Mouse (Mus musculus) midbrain, postnatal 0 days (tissue): ENCODE data around the gene Hsfy2. TPM values are rescaled to one million over a fixed set of nuclear protein-coding genes. Genes with fewer than 3 reads are reported as not detected.

Experiments
- ATAC-seq: fragments of 200-750 bp; cut with Nextera tagmentation; 2 replicates; pipeline ENCODE4 v1.8.0; 2017; ENCODE audit warnings: moderate number of reproducible peaks, mild to moderate bottlenecking, moderate TSS enrichment, moderate library complexity; ENCODE audit not compliant: low FRiP score
- DNase-seq: peaks from one replicate; pipeline ENCODE4 v3.0.0-alpha.2; 2015; ENCODE audit warnings: low spot score
- H3K27ac ChIP-seq: fragments of 300-500 bp; sonication (generic); 2 replicates; pipeline ENCODE4 v1.5.1; 2014; ENCODE audit warnings: low read depth, mild to moderate bottlenecking, low read length, mixed read lengths
- H3K27me3 ChIP-seq: fragments of 300-500 bp; sonication (generic); 2 replicates; pipeline ENCODE4 v1.6.1; 2014; ENCODE audit warnings: low read length, control low read depth, mixed read lengths; ENCODE audit not compliant: insufficient read depth
- H3K36me3 ChIP-seq: fragments of 300-500 bp; sonication (generic); 2 replicates; pipeline ENCODE4 v1.6.1; 2014; ENCODE audit warnings: low read length, control low read depth, mixed read lengths; ENCODE audit not compliant: insufficient read depth
- H3K4me1 ChIP-seq: fragments of 300-500 bp; sonication (generic); 2 replicates; pipeline ENCODE4 v1.6.1; 2014; ENCODE audit warnings: mild to moderate bottlenecking, control low read depth, antibody characterized with exemption, low read length, mixed read lengths; ENCODE audit not compliant: insufficient read depth
- H3K4me2 ChIP-seq: fragments of 300-500 bp; sonication (generic); 2 replicates; pipeline ENCODE4 v1.6.1; 2014; ENCODE audit warnings: low read depth, mild to moderate bottlenecking, low read length, mixed read lengths; ENCODE audit not compliant: poor library complexity, severe bottlenecking
- H3K4me3 ChIP-seq: fragments of 300-500 bp; sonication (generic); 2 replicates; pipeline ENCODE4 v1.5.1; 2014; ENCODE audit warnings: low read depth, mild to moderate bottlenecking, low read length, moderate library complexity
- H3K9ac ChIP-seq: fragments of 300-500 bp; sonication (generic); replicated peaks from 2 replicates; pipeline ENCODE4 v1.6.1; 2014; ENCODE audit warnings: mild to moderate bottlenecking, low read length, moderate library complexity, mixed read lengths; ENCODE audit not compliant: poor library complexity, severe bottlenecking
- H3K9me3 ChIP-seq: fragments of 300-500 bp; sonication (generic); 2 replicates; pipeline ENCODE4 v1.6.1; 2016; ENCODE audit warnings: low read length, control low read depth
- CTCF ChIP-seq: IDR thresholded peaks from 2 replicates; pipeline ENCODE4 v1.5.1; 2016; ENCODE audit warnings: antibody characterized with exemption, mild to moderate bottlenecking
- WGBS: fragments of 180-500 bp; shearing (Covaris S2); extraction: QIAGEN DNeasy Blood & Tissue Kit; methylation state at CpG from one replicate; pipeline ENCODE4 v1.1.7; 2014; 5-methylcytosine and 5-hydroxymethylcytosine counted together
- polyA plus RNA-seq: library from polyadenylated mRNA; unstranded; fragments of >200 nt; fragmentation: Nextera tagmentation; extraction: Ambion mirVana; gene quantifications from 2 replicates; pipeline ENCODE4 v1.2.1, GENCODE M21; 2015
- total RNA-seq: library from RNA; depleted of rRNA; stranded (reverse); fragments of >200 nt; gene quantifications from 2 replicates; pipeline ENCODE4 v1.2.3, GENCODE M21; 2014

Hsfy2 gene
- total and polyA plus RNA-seq, 2 experiments from 2014 or later: not detected

DNA sequence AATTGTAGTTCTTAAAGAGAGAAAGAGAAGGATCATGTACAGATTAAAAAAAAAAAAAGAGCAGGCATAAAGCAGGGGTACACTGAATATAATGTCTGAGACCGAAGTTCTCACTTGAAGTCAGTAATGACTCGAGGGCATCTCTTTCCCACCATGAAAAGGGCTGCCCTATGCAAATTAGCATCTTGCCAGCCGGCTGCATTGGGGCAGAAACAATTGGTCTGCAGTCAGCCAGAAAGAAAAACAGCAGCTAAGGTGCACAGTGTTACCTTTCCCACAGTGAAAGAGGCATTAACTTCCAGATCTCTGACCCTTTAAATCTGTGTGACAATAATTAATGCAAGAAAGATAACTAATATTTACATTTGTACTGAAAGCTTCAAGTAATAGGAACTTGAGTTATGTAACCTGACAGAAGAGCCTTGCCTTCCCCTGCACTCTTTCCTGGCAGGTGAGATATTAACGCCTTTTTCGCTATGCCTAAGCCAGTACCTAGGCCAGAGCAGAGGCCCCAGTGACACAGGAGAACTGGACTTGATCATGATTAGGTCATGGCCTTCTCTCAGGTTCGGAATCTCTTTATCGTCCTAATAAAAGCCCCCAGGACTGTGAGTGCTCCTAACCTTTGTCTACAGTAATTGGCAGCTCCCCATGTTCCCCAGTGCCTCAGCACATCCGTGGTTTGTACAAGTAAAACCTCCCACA lies 34.2 kb upstream of the Hsfy2 start:
- no peaks in the 10 kb centered on the region for H3K4me1 ChIP-seq
- H3K36me3 ChIP-seq: no peaks in the 10 kb centered on the region
- no peaks in the 10 kb centered on the region for H3K27me3 ChIP-seq
- TF ChIP-seq CTCF: no peak
- H3K9me3 ChIP-seq: no peaks in the 10 kb centered on the region
- H3K9ac ChIP-seq: no peak overlapping the region
- DNase-seq (peak; percentile 32), ATAC-seq (no peak)
- H3K27ac ChIP-seq: no peak overlapping the region
- 45% methylated on average over 8 of the region's 8 CpGs for WGBS
- H3K4me3 ChIP-seq: no peak overlapping the region
- H3K4me2 ChIP-seq: no peak overlapping the region

DNA sequence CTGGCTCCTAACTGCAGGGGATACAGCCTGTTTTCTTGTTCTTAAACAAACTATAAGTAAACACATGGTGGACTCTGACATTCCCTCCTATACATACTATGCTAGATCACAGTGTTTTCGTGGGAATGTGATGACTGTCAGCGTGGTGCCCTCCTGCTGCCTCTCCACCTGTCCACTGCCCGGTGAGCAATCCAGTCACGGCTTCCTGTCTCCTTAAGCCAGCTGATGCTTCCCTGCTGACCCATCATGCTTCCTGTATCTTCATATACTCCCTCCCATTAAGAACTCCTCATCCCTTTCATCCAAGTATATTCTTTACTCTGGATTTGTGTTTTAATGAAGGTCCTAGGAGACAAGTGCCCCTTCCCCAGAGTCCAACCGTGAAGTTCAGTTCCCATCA lies 33.3 kb upstream of the Hsfy2 start:
- Histone ChIP-seq H3K27ac (no peak overlapping the region), H3K4me3 (no peak overlapping the region), H3K4me2 (no peak overlapping the region), H3K36me3 (no peaks in the 10 kb centered on the region), H3K27me3 (no peaks in the 10 kb centered on the region), H3K9ac (no peak overlapping the region), H3K9me3 (no peaks in the 10 kb centered on the region), H3K4me1 (no peaks in the 10 kb centered on the region)
- ATAC-seq: no peak
- TF ChIP-seq CTCF: no peak
- WGBS: 67% methylated on average over 5 of the region's 5 CpGs
- no peak for DNase-seq

DNA sequence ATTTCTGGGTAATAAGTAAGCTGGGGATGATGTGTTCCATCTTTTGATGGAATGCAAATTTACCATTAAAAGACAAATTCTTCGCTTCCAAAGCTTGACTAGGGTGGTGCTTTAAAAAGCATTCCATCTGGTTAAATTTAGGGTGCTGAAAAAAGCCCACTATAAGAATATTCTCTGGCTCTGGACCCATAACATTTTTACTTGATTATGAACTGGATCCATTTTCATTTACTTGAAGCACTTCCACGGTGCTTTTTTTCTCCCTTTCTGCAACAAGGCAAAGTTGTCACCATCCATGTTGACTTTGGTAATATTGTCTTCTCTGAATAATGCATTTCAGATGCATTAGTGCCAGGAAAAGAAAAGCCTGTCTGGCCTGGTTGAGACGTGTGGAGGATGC lies 27.4 kb upstream of the Hsfy2 start:
- Histone ChIP-seq H3K4me3 (no peak overlapping the region), H3K4me2 (no peak overlapping the region), H3K36me3 (no peaks in the 10 kb centered on the region), H3K27me3 (no peaks in the 10 kb centered on the region), H3K9ac (no peak overlapping the region), H3K27ac (no peak overlapping the region), H3K9me3 (no peaks in the 10 kb centered on the region), H3K4me1 (no peaks in the 10 kb centered on the region)
- no peak for ATAC-seq
- no peak for TF ChIP-seq CTCF
- DNase-seq: no peak
- WGBS: 87% methylated on average over 3 of the region's 3 CpGs

DNA sequence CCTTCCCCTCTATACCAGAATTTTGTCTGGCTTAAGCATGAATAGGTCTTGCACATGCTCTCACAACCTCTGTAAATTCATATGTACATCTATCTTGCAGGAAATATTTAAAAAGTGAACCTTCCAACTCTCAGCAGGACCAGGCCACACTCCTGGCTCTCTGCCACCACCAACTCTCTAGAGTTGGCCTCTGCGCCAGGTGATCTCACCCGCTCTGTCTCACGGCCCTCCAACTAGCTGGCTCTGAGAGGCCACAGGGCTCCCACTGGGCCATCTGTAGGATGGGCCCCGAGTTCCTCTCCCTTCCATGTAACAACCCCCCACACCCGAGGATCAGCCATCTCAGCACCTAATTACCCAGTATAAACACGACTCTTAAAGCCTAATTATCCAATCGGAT lies 10.4 kb downstream of the Hsfy2 start:
- Histone ChIP-seq H3K4me3 (no peak overlapping the region), H3K36me3 (no peaks in the 10 kb centered on the region), H3K4me2 (no peak overlapping the region), H3K4me1 (no peaks in the 10 kb centered on the region), H3K27me3 (no peaks in the 10 kb centered on the region), H3K9ac (no peak overlapping the region), H3K9me3 (no peaks in the 10 kb centered on the region), H3K27ac (no peak overlapping the region)
- WGBS: 87% methylated on average over 7 of the region's 7 CpGs
- no peak for DNase-seq
- TF ChIP-seq CTCF: no peak
- no peak for ATAC-seq

DNA sequence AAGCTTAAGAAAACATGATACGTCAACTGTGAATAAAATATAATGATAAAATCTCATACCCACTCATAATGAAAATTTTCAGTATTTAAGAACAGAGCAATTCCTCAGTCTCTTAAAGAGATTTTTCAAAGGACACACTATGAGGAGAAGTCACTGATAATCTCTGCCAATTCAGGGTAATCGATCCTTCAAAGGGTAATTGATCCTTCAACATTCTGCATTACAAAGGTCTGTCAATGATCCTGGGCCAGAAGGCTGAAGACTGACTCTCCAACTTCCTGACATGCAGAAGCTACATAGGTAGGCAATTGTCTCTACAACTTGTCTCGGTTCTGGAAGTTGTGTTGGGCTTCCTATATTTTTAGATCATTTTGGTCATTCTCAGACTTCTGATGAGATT lies 12.9 kb downstream of the Hsfy2 start:
- Histone ChIP-seq H3K9me3 (no peaks in the 10 kb centered on the region), H3K27ac (no peak overlapping the region), H3K4me2 (no peak overlapping the region), H3K9ac (no peak overlapping the region), H3K4me1 (no peaks in the 10 kb centered on the region), H3K36me3 (no peaks in the 10 kb centered on the region), H3K4me3 (no peak overlapping the region), H3K27me3 (no peaks in the 10 kb centered on the region)
- no peak for ATAC-seq
- 88% methylated on average over 3 of the region's 3 CpGs for WGBS
- TF ChIP-seq CTCF: no peak
- DNase-seq: no peak

DNA sequence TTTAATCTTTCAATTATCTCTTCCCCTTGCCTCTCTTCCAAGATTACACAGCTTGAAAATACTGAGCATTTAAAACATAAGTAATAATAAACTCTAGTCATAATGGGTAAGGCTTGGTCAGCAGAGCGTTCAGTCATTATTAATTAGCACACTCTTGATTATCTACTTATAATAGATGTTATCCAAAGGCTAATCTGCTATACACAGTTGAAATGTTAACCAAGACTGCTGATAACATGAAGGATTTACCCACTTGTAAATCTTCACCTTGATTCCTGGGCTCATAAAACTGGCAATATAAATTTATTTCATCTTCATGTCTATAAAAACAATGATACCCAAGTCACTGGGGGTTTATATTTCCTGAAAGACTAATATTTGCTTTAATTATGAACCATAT lies 24.9 kb downstream of the Hsfy2 start:
- H3K9me3 ChIP-seq: no peaks in the 10 kb centered on the region
- no peak overlapping the region for H3K4me2 ChIP-seq
- H3K27ac ChIP-seq: no peak overlapping the region
- H3K4me3 ChIP-seq: no peak overlapping the region
- ATAC-seq (no peak), DNase-seq (no peak)
- H3K36me3 ChIP-seq: no peaks in the 10 kb centered on the region
- H3K4me1 ChIP-seq: no peaks in the 10 kb centered on the region
- no peak for TF ChIP-seq CTCF
- H3K27me3 ChIP-seq: no peaks in the 10 kb centered on the region
- H3K9ac ChIP-seq: no peak overlapping the region
- WGBS: 71% methylated on average over 1 of the region's 1 CpGs
